9 mouse cellular contexts compared by ENCODE assay signal in genomic region chr4:137594496-137595270, GRCm38 (mm10). TPM values are rescaled to one million over a fixed set of nuclear protein-coding genes. Genes with fewer than 3 reads are reported as not detected.
DNase-seq lines count a peak whose midpoint lies in the region; ATAC-seq and TF ChIP-seq lines count a peak whose summit lies in the region.
"Had no signal": no experiment of that assay in that cellular context is flagged by ENCODE, and none has a peak within 500 bp of the region (broad histone marks: within the 10 kb centered on the region; RNA-seq: fewer than 3 reads in every experiment).

No protein-coding gene starts in this region.

- DNase-seq in heart, adult 2 months, result no peak
- DNase-seq in heart, postnatal 14 days, result no peak
- DNase-seq in 3T3-L1 (ENCODE audit: low read depth, low spot score) (peak; percentile 61), adipocyte (ENCODE audit: low spot score) (peak; percentile 34)
- peak; percentile 44 for DNase-seq in layer of hippocampus, adult 8-10 months (ENCODE audit: low spot score in 2 of 2)
- peak; percentile 96 for DNase-seq in midbrain, embryonic 11.5 days (ENCODE audit: low spot score, missing footprints)
- DNase-seq in urinary bladder, adult 18-20 months (ENCODE audit: low spot score in 2 of 2), result no peak

- peaks cover 7% of the 10 kb centered on the region for H3K79me2 ChIP-seq in heart, adult 2 months (replicated peaks; ENCODE audit: control insufficient read depth, insufficient read depth, low read length)

- no peak for ATAC-seq in forebrain, embryonic 13.5 days
- no peak; the same call in 1 of the 2 replicates for ATAC-seq in midbrain, embryonic 11.5 days (ENCODE audit: low FRiP score)

- TF ChIP-seq CTCF in heart, adult 2 months (IDR thresholded peaks at IDR 0.05), result no peak

- H3K9me3 ChIP-seq in forebrain, embryonic 13.5 days (replicated peaks), result no peaks in the 10 kb centered on the region
- no peaks in the 10 kb centered on the region for H3K9me3 ChIP-seq in midbrain, embryonic 11.5 days (ENCODE audit: control insufficient read depth, low read length)

- peak overlapping the region; percentile 77 for H3K4me2 ChIP-seq in forebrain, embryonic 13.5 days
- H3K4me2 ChIP-seq in midbrain, embryonic 11.5 days, result peak overlapping the region; percentile 78

- H3K36me3 ChIP-seq in heart, adult 2 months (ENCODE audit: control insufficient read depth, insufficient read depth, low read length), result peaks cover 2% of the 10 kb centered on the region; the same call in 1 of the 2 replicates
- no peaks in the 10 kb centered on the region for H3K36me3 ChIP-seq in forebrain, embryonic 13.5 days (ENCODE audit: poor library complexity, severe bottlenecking)
- H3K36me3 ChIP-seq in midbrain, embryonic 11.5 days (ENCODE audit: control insufficient read depth, insufficient read depth, low read length), result no peaks in the 10 kb centered on the region

- peak overlapping the region; percentile 100 for H3K27ac ChIP-seq in heart, adult 2 months
- peak overlapping the region; percentile 99 for H3K27ac ChIP-seq in forebrain, embryonic 13.5 days
- H3K27ac ChIP-seq in midbrain, embryonic 11.5 days (ENCODE audit: low read depth, low read length), result peak overlapping the region; percentile 65

- TF ChIP-seq EP300 in heart, adult 2 months (IDR thresholded peaks at IDR 0.05; ENCODE audit: insufficient read depth, low read depth, low read length), result no peak

- H3K27me3 ChIP-seq in heart, adult 2 months (ENCODE audit: control insufficient read depth, insufficient read depth, low read length), result no peaks in the 10 kb centered on the region
- H3K27me3 ChIP-seq in forebrain, embryonic 13.5 days, result no peaks in the 10 kb centered on the region
- no peaks in the 10 kb centered on the region for H3K27me3 ChIP-seq in midbrain, embryonic 11.5 days (ENCODE audit: control insufficient read depth, insufficient read depth, low read length)

- peak overlapping the region; percentile 93 for H3K9ac ChIP-seq in heart, adult 2 months (ENCODE audit: low read depth, low read length)
- H3K9ac ChIP-seq in forebrain, embryonic 13.5 days, result peak overlapping the region; percentile 93
- H3K9ac ChIP-seq in midbrain, embryonic 11.5 days (ENCODE audit: low read length), result peak overlapping the region; percentile 90

- H3K4me3 ChIP-seq in heart, adult 2 months, result peak overlapping the region; percentile 99
- peak overlapping the region; percentile 96 for H3K4me3 ChIP-seq in forebrain, embryonic 13.5 days
- peak overlapping the region; percentile 96 for H3K4me3 ChIP-seq in midbrain, embryonic 11.5 days (ENCODE audit: low read depth, low read length)

- peaks cover 5% of the 10 kb centered on the region for H3K4me1 ChIP-seq in heart, adult 2 months (ENCODE audit: control insufficient read depth, insufficient read depth, low read length)
- H3K4me1 ChIP-seq in forebrain, embryonic 13.5 days, result peaks cover 42% of the 10 kb centered on the region
- peaks cover 14% of the 10 kb centered on the region for H3K4me1 ChIP-seq in midbrain, embryonic 11.5 days (ENCODE audit: control insufficient read depth, insufficient read depth, low read length)

- 2% methylated on average over 40 of the region's 40 CpGs for WGBS in heart, adult 2 months
- WGBS in forebrain, embryonic 13.5 days, result 5% methylated on average over 40 of the region's 40 CpGs
- 6% methylated on average over 40 of the region's 40 CpGs for WGBS in midbrain, embryonic 11.5 days

- intact Hi-C loops in heart, adult 2 months (cut with DNase I), result loop anchor here (5.0 kb wide), 1 partner anchor 237 kb away; the partner anchor contains the start of gene Cdc42
- intact Hi-C loops in heart, postnatal 14 days (cut with DNase I), result no loop called here

- no peak for TF ChIP-seq POLR2A in heart, adult 2 months (IDR thresholded peaks at IDR 0.05; ENCODE audit: insufficient read depth, low read depth, low read length)

RNA-seq across cellular contexts. Expression of gene Usp48, which starts 1.1 kb away (rescaled TPM):
- total RNA-seq in heart, adult 2 months (2021), result 10 to 100 TPM; 30.0 to 37.6 TPM
- 29.7 and 49.1 TPM in 2 replicates for polyA plus RNA-seq in heart, adult 2 months (2012; rRNA removed)
- 10 to 100 TPM; 36.7 to 40.1 TPM for total RNA-seq in heart, postnatal 14 days (2021)
- 69.9 and 76.8 TPM in 2 replicates for polyA plus RNA-seq in forebrain, embryonic 13.5 days (2015; fragmentation: Nextera tagmentation; extraction: Ambion mirVana)
- total RNA-seq in layer of hippocampus, adult 8-10 months (2022), result 100 to 1,000 TPM; 120 to 168 (median 151) TPM
- 72.5 and 77.2 TPM in 2 replicates for polyA plus RNA-seq in midbrain, embryonic 11.5 days (2014; fragmentation: Nextera tagmentation; extraction: Ambion mirVana)

RNA-seq across cellular contexts. Expression of gene Ldlrad2, which starts 20.3 kb away (rescaled TPM):
- not detected for total RNA-seq in heart, adult 2 months (2021)
- not detected in 2 replicates for polyA plus RNA-seq in heart, adult 2 months (2012; rRNA removed)
- total RNA-seq in heart, postnatal 14 days (2021), result not detected
- not detected in 2 replicates for polyA plus RNA-seq in forebrain, embryonic 13.5 days (2015; fragmentation: Nextera tagmentation; extraction: Ambion mirVana)
- not detected for total RNA-seq in layer of hippocampus, adult 8-10 months (2022)
- polyA plus RNA-seq in midbrain, embryonic 11.5 days (2014; fragmentation: Nextera tagmentation; extraction: Ambion mirVana), result not detected in 2 replicates
- total RNA-seq: adrenal gland, postnatal 4 days had no signal

Comparison
In these comparisons a context has a peak if more than half of its experiments do, and no peak if none do; other contexts are left out.
1. DNase-seq: peak in 3T3-L1 (single experiment), adipocyte (single experiment), layer of hippocampus, adult 8-10 months (2 of 2) and midbrain, embryonic 11.5 days (single experiment); none in heart, adult 2 months (0 of 2), heart, postnatal 14 days (0 of 2) and urinary bladder, adult 18-20 months (0 of 2).
2. Peak in every context shown above with its lines, with median percentiles within 50 percentile points of each other: H3K27ac ChIP-seq, H3K4me3 ChIP-seq and H3K9ac ChIP-seq.